Mouse (Mus musculus): ENCODE results near the gene Cilp. TPM values are rescaled to one million over a fixed set of nuclear protein-coding genes. Genes with fewer than 3 reads are reported as not detected.
"Not testable (repeated sequence)": the region's sequence is repeated elsewhere in the genome, so short reads cannot be mapped to it uniquely, and the experiment has no call there.

Gene Cilp
- polyA plus RNA-seq, 1 experiment from 2014 or later = 9.7 TPM

DNA sequence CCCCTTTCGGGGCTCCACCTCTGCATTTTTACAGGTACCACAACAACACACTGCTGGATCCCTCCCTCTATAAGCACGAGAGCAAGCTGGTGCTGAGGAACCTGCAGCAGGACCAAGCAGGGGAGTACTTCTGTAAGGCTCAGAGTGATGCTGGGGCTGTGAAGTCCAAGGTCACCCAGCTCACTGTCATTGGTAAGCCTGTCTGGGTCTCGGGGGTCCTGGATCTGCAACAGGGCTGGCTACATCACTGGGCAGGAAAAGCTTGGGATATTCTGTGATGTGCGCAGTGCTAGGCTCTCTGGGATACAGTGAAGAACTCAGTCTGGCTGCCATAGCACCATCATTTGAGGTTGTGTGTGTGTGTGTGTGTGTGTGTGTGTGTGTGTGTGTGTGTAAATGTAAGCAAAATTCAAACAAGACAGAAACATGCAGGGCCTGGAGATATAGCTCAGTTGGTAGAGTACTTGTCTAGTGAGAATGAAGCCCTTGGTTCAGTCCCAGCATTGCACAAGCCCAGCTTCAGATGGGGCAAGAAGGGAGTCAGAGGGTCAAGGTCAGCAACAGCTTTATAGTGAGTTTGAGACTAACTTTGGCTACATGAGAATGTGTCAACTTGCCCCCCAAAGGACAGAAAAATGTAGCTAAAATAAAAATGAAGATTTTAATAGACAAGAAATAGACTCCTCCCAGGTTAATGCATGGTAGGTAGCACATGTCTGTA lies 11.0 kb downstream of the Cilp start:
- DNase-seq (ENCODE audit: low spot score) = no peak
- WGBS = 83% methylated on average over 4 of the region's 4 CpGs
- Histone ChIP-seq H3K27ac (replicated peaks; ENCODE audit: low read depth, low read length) (no peak overlapping the region), H3K4me3 (ENCODE audit: low read depth, low read length) (no peak overlapping the region), H3K9me3 (ENCODE audit: control insufficient read depth, low read length) (no peaks in the 10 kb centered on the region), H3K27me3 (replicated peaks; ENCODE audit: control insufficient read depth, insufficient read depth, low read length) (no peaks in the 10 kb centered on the region), H3K4me2 (ENCODE audit: low read depth, low read length) (no peak overlapping the region), H3K9ac (ENCODE audit: low read depth, low read length) (no peak overlapping the region), H3K4me1 (ENCODE audit: control insufficient read depth, insufficient read depth, low read length) (no peaks in the 10 kb centered on the region), H3K36me3 (ENCODE audit: control insufficient read depth, insufficient read depth, low read length) (no peaks in the 10 kb centered on the region)
- ATAC-seq (ENCODE audit: low read depth) = no peak

DNA sequence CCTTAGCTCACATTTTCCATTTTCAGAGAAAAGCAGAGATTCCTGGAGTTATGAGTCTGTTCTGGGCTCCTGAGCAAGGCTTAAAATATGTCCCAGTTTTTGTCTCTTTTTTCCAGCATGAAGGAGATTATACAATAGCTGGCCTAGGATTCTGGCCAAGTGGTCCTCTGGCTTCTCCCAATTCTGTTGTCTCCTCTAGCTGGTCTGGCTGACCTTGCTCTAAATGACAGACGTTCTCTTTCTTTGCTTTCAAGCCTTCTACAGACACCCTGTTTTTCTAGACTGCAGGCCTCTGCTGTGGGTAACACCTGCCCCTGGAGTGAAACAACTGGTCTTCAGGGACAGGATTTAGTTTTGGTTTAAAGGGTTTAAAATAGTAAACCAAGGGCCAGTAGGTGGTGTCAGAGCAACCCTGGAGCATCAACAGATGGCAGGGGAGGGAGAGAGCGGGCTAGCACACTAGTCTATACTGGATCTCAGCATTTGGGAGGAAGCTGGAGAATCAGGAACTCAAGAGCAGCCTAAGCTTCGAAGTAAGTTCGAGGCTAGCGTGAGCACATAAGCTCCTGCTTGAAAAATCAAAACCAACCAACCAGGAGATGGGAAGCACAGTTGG lies 16.7 kb downstream of the Cilp start:
- H3K4me3 ChIP-seq (ENCODE audit: low read depth, low read length) = no peak overlapping the region
- no peaks in the 10 kb centered on the region for H3K27me3 ChIP-seq (replicated peaks; ENCODE audit: control insufficient read depth, insufficient read depth, low read length)
- DNase-seq (ENCODE audit: low spot score) (peak; percentile 23), ATAC-seq (ENCODE audit: low read depth) (0 out of 2 replicates have a peak, but pooled peaks have one; percentile 47)
- no peak overlapping the region for H3K9ac ChIP-seq (ENCODE audit: low read depth, low read length)
- H3K36me3 ChIP-seq (ENCODE audit: control insufficient read depth, insufficient read depth, low read length) = no peaks in the 10 kb centered on the region
- no peaks in the 10 kb centered on the region for H3K9me3 ChIP-seq (ENCODE audit: control insufficient read depth, low read length)
- no peak overlapping the region for H3K4me2 ChIP-seq (ENCODE audit: low read depth, low read length)
- no peak overlapping the region for H3K27ac ChIP-seq (replicated peaks; ENCODE audit: low read depth, low read length)
- H3K4me1 ChIP-seq (ENCODE audit: control insufficient read depth, insufficient read depth, low read length) = no peaks in the 10 kb centered on the region
- whole genome bisulfite sequencing = 80% methylated on average over 5 of the region's 5 CpGs

- ATAC-seq (ENCODE audit: low read depth) = peak; percentile 79; the same call in 1 of the 2 replicates
- H3K4me1 ChIP-seq (ENCODE audit: control insufficient read depth, insufficient read depth, low read length) = no peaks in the 10 kb centered on the region
- no peaks in the 10 kb centered on the region for H3K36me3 ChIP-seq (ENCODE audit: control insufficient read depth, insufficient read depth, low read length)
- peak; percentile 71 for DNase-seq (ENCODE audit: low spot score)
- H3K9me3 ChIP-seq (ENCODE audit: control insufficient read depth, low read length) = no peaks in the 10 kb centered on the region
- 3% methylated on average over 3 of the region's 3 CpGs for WGBS
- H3K27ac ChIP-seq (replicated peaks; ENCODE audit: low read depth, low read length) = no peak overlapping the region
- H3K9ac ChIP-seq (ENCODE audit: low read depth, low read length) = no peak overlapping the region
- no peak overlapping the region for H3K4me2 ChIP-seq (ENCODE audit: low read depth, low read length)
- no peaks in the 10 kb centered on the region for H3K27me3 ChIP-seq (replicated peaks; ENCODE audit: control insufficient read depth, insufficient read depth, low read length)
- no peak overlapping the region for H3K4me3 ChIP-seq (ENCODE audit: low read depth, low read length)
These were observed 18.3 kb downstream of the Cilp start for GRCm38 (mm10) chr9:65283301-65283700.

GRCm38 (mm10) chr9:65288252-65288651 lies 23.3 kb downstream of the Cilp start:
- not testable (repeated sequence) for H3K36me3 ChIP-seq (ENCODE audit: control insufficient read depth, insufficient read depth, low read length)
- WGBS = 75% methylated on average over 4 of the region's 5 CpGs

GRCm38 (mm10) chr9:65289988-65290387 lies 25.0 kb downstream of the Cilp start:
- ATAC-seq (ENCODE audit: low read depth) (no peak), DNase-seq (ENCODE audit: low spot score) (no peak)
- no peak overlapping the region for H3K4me2 ChIP-seq (ENCODE audit: low read depth, low read length)
- H3K9ac ChIP-seq (ENCODE audit: low read depth, low read length) = no peak overlapping the region
- no peaks in the 10 kb centered on the region for H3K9me3 ChIP-seq (ENCODE audit: control insufficient read depth, low read length)
- no peaks in the 10 kb centered on the region for H3K27me3 ChIP-seq (replicated peaks; ENCODE audit: control insufficient read depth, insufficient read depth, low read length)
- no peak overlapping the region for H3K4me3 ChIP-seq (ENCODE audit: low read depth, low read length)
- 90% methylated on average over 4 of the region's 4 CpGs for WGBS
- H3K36me3 ChIP-seq (ENCODE audit: control insufficient read depth, insufficient read depth, low read length) = no peaks in the 10 kb centered on the region
- 0 out of 2 replicates have a peak, but pooled peaks cover 4% of the 10 kb centered on the region for H3K4me1 ChIP-seq (ENCODE audit: control insufficient read depth, insufficient read depth, low read length)
- no peak overlapping the region for H3K27ac ChIP-seq (replicated peaks; ENCODE audit: low read depth, low read length)

More at GRCm38 (mm10) chr9:65288252-65288651, 23.3 kb downstream of the Cilp start:
- not testable (repeated sequence) for H3K4me3 ChIP-seq (ENCODE audit: low read depth, low read length); H3K9ac ChIP-seq (ENCODE audit: low read depth, low read length); H3K9me3 ChIP-seq (ENCODE audit: control insufficient read depth, low read length); ATAC-seq (ENCODE audit: low read depth); H3K4me1 ChIP-seq (ENCODE audit: control insufficient read depth, insufficient read depth, low read length); H3K27ac ChIP-seq (replicated peaks; ENCODE audit: low read depth, low read length); H3K27me3 ChIP-seq (replicated peaks; ENCODE audit: control insufficient read depth, insufficient read depth, low read length); H3K4me2 ChIP-seq (ENCODE audit: low read depth, low read length); DNase-seq (ENCODE audit: low spot score)

DNA sequence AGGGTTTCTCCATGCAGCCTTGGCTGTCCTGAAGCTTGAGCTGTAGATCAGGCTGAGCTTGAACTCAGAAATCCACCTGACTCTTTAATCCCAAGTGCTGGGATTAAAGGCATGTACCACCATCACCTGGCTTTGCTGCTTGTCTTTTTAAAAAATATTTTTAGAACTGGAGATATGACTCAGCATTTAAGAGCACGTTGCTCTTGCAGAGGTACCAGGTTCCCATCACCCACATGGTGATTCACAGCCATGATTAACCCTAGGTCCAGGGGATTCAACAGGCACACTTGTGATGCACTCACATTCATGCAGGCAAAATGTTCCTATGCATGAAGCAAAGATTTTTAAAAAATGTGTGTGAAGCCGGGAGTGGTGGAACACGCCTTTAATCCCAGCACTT lies 27.4 kb downstream of the Cilp start:
- DNase-seq (ENCODE audit: low spot score) (no peak), ATAC-seq (ENCODE audit: low read depth) (no peak)
- 87% methylated on average over 3 of the region's 3 CpGs for WGBS
- Histone ChIP-seq H3K27ac (replicated peaks; ENCODE audit: low read depth, low read length) (no peak overlapping the region), H3K9ac (ENCODE audit: low read depth, low read length) (no peak overlapping the region), H3K4me3 (ENCODE audit: low read depth, low read length) (no peak overlapping the region), H3K36me3 (ENCODE audit: control insufficient read depth, insufficient read depth, low read length) (0 out of 2 replicates have a peak, but pooled peaks cover 2% of the 10 kb centered on the region), H3K9me3 (ENCODE audit: control insufficient read depth, low read length) (no peaks in the 10 kb centered on the region), H3K4me1 (ENCODE audit: control insufficient read depth, insufficient read depth, low read length) (peaks cover 12% of the 10 kb centered on the region), H3K27me3 (replicated peaks; ENCODE audit: control insufficient read depth, insufficient read depth, low read length) (no peaks in the 10 kb centered on the region), H3K4me2 (ENCODE audit: low read depth, low read length) (peak overlapping the region; percentile 61; the same call in 1 of the 2 replicates)

DNA sequence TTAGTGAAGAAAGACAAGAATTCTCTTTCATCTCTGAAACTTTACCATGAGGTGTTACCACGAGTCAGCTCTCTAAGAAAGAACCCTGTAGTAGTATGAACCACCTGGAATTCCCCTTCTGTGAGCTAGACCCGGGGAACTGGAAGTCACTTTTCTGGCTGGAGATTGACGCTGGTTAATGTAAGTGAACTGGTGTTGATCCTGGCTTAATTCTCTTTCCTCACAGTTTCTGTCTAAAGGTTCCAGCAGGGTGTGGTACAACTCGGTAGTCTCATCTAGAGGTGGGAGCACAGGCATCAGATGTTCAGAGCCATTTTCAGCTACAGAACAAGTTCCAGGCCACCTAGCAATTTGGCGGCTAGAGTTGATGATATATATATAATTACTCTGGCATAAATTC lies 28.1 kb downstream of the Cilp start:
- WGBS = 15% methylated on average over 5 of the region's 5 CpGs
- Histone ChIP-seq H3K4me2 (ENCODE audit: low read depth, low read length) (peak overlapping the region; percentile 61), H3K36me3 (ENCODE audit: control insufficient read depth, insufficient read depth, low read length) (peaks cover 8% of the 10 kb centered on the region; the same call in 1 of the 2 replicates), H3K9ac (ENCODE audit: low read depth, low read length) (peak overlapping the region; percentile 97), H3K9me3 (ENCODE audit: control insufficient read depth, low read length) (no peaks in the 10 kb centered on the region), H3K4me1 (ENCODE audit: control insufficient read depth, insufficient read depth, low read length) (peaks cover 12% of the 10 kb centered on the region), H3K4me3 (ENCODE audit: low read depth, low read length) (peak overlapping the region; percentile 97), H3K27ac (replicated peaks; ENCODE audit: low read depth, low read length) (peak overlapping the region; percentile 92), H3K27me3 (replicated peaks; ENCODE audit: control insufficient read depth, insufficient read depth, low read length) (no peaks in the 10 kb centered on the region)
- DNase-seq (ENCODE audit: low spot score) = peak; percentile 52
- ATAC-seq (ENCODE audit: low read depth) = no peak

DNA sequence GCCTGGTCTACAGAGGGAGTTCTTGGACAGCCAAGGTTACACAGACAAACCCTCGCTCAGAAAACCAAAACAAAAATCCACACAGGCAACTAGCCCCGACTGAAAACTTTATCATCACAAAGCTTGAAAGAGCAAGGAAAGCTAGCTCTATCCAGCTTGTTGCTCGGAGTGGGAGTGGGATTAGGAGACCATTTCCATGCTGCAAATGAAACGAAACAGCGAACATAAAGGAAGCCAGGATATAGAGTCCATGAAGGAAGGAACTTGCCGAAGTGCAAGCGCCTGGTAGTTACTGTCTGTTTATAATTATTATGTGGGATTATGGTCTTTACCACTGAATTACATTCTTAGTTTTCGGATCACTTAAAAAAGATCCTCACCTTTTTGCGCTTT lies 28.6 kb downstream of the Cilp start:
- Histone ChIP-seq H3K27me3 (replicated peaks; ENCODE audit: control insufficient read depth, insufficient read depth, low read length) (no peaks in the 10 kb centered on the region), H3K9me3 (ENCODE audit: control insufficient read depth, low read length) (no peaks in the 10 kb centered on the region), H3K4me2 (ENCODE audit: low read depth, low read length) (peak overlapping the region; percentile 61), H3K36me3 (ENCODE audit: control insufficient read depth, insufficient read depth, low read length) (peaks cover 8% of the 10 kb centered on the region; the same call in 1 of the 2 replicates), H3K4me1 (ENCODE audit: control insufficient read depth, insufficient read depth, low read length) (peaks cover 12% of the 10 kb centered on the region), H3K4me3 (ENCODE audit: low read depth, low read length) (peak overlapping the region; percentile 97), H3K9ac (ENCODE audit: low read depth, low read length) (peak overlapping the region; percentile 97), H3K27ac (replicated peaks; ENCODE audit: low read depth, low read length) (peak overlapping the region; percentile 92)
- under 1% methylated on average over 9 of the region's 9 CpGs for WGBS
- ATAC-seq (ENCODE audit: low read depth) (peak; percentile 28), DNase-seq (ENCODE audit: low spot score) (peak; percentile 17)
